Mouse (Mus musculus) forebrain, embryonic 16.5 days (tissue): ENCODE results near the gene Cadm1. TPM values are rescaled to one million over a fixed set of nuclear protein-coding genes. Genes with fewer than 3 reads are reported as not detected.
A peak's percentile ranks its signal among the peaks of the same experiment; 100 is the strongest.

Experiments
- ATAC-seq: fragments of 200-750 bp; cut with Nextera tagmentation; 2 replicates; pipeline ENCODE4 v1.8.0; 2017; ENCODE audit warnings: mild to moderate bottlenecking, moderate library complexity
- H3K27ac ChIP-seq: fragments of 300-500 bp; sonication (generic); 2 replicates; pipeline ENCODE4 v1.5.1; 2014; ENCODE audit warnings: low read length, control low read depth
- H3K27me3 ChIP-seq: fragments of 300-500 bp; sonication (generic); replicated peaks from 2 replicates; pipeline ENCODE4 v1.6.1; 2014; ENCODE audit warnings: low read length; ENCODE audit not compliant: control insufficient read depth, insufficient read depth
- H3K36me3 ChIP-seq: fragments of 300-500 bp; sonication (generic); 2 replicates; pipeline ENCODE4 v1.6.1; 2014; ENCODE audit not compliant: control insufficient read depth, insufficient read depth
- H3K4me1 ChIP-seq: fragments of 300-500 bp; sonication (generic); replicated peaks from 2 replicates; pipeline ENCODE4 v1.6.1; 2014; ENCODE audit warnings: low read length; ENCODE audit not compliant: control insufficient read depth, insufficient read depth
- H3K4me2 ChIP-seq: fragments of 300-500 bp; sonication (generic); 2 replicates; pipeline ENCODE4 v1.6.1; 2014; ENCODE audit warnings: mild to moderate bottlenecking, low read length, control low read depth
- H3K4me3 ChIP-seq: fragments of 300-500 bp; sonication (generic); replicated peaks from 2 replicates; pipeline ENCODE4 v1.5.1; 2014; ENCODE audit warnings: mild to moderate bottlenecking, low read length, control low read depth
- H3K9ac ChIP-seq: fragments of 300-500 bp; sonication (generic); replicated peaks from 2 replicates; pipeline ENCODE4 v1.6.1; 2014; ENCODE audit warnings: low read depth, low read length, control low read depth
- H3K9me3 ChIP-seq: fragments of 300-500 bp; sonication (generic); 2 replicates; pipeline ENCODE4 v1.6.1; 2016; ENCODE audit warnings: low read length; ENCODE audit not compliant: control insufficient read depth
- WGBS: fragments of 180-500 bp; shearing (Covaris S2); extraction: QIAGEN DNeasy Blood & Tissue Kit; methylation state at CpG from one replicate; pipeline ENCODE4 v1.1.7; 2014; 5-methylcytosine and 5-hydroxymethylcytosine counted together
- polyA plus RNA-seq: library from polyadenylated mRNA; unstranded; fragments of >200 nt; fragmentation: Nextera tagmentation; extraction: Ambion mirVana; gene quantifications from 2 replicates; pipeline ENCODE4 v1.2.1, GENCODE M21; 2015

The Cadm1 gene
- polyA plus RNA-seq, 1 experiment from 2014 or later = 256 TPM

- H3K9me3 ChIP-seq = no peaks in the 10 kb centered on the region
- peak overlapping the region; percentile 51; the same call in 1 of the 2 replicates for H3K27ac ChIP-seq
- no peaks in the 10 kb centered on the region for H3K27me3 ChIP-seq
- no peak overlapping the region for H3K4me2 ChIP-seq
- H3K9ac ChIP-seq = no peak overlapping the region
- no peak overlapping the region for H3K4me3 ChIP-seq
- WGBS = 25% methylated on average over 4 of the region's 4 CpGs
- H3K36me3 ChIP-seq = no peaks in the 10 kb centered on the region
- ATAC-seq = no peak
- H3K4me1 ChIP-seq = peaks cover 20% of the 10 kb centered on the region
Observed at GRCm38 (mm10) chr9:47847797-47848196, 317.8 kb downstream of the Cadm1 start.

DNA sequence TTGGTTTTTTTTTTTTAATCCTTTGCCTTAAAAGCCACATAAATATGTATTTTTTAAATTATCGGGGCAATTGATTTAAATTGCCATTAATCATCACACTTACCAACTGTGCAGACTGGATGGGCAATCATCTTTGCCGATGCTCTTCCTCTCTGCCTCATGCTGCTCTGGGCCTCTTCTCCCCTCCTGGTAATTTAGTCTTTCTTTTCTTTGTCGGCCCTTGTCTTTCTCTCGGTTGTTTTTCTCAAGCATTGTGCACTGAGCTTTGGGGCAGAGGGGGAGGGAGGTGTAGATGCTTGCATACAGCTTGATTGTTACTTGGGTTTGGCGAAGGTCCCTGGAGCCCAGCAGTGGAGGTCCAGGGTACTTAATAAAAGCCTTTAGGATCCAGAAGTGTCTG lies 318.8 kb downstream of the Cadm1 start:
- Histone ChIP-seq H3K36me3 (no peaks in the 10 kb centered on the region), H3K4me2 (no peak overlapping the region), H3K27me3 (no peaks in the 10 kb centered on the region), H3K4me1 (peaks cover 15% of the 10 kb centered on the region; the same call in 1 of the 2 replicates), H3K9ac (no peak overlapping the region; the same call in 1 of the 2 replicates), H3K4me3 (no peak overlapping the region), H3K9me3 (no peaks in the 10 kb centered on the region), H3K27ac (peak overlapping the region; percentile 51)
- 15% methylated on average over 5 of the region's 5 CpGs for WGBS
- ATAC-seq = peak; percentile 59; the same call in 1 of the 2 replicates

DNA sequence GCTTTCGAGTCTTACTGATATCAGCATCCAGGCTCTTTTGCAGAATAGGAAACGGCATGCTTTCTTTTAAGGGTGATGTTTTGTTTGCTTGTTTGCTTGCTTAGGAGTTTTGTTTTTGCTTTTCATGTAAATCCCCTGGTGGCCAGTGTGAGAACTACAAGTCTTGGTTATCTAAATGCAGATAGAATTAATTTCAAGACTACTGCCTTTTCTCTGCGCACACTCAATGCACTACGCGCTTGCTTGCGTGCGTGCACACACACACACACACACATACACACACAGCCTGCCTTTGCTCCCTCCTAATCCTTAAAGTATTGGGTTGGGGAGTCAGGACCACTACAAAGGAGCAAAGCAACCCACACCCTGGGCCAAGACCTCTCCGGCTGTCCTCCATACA lies 326.3 kb downstream of the Cadm1 start:
- Histone ChIP-seq H3K4me1 (peaks cover 22% of the 10 kb centered on the region), H3K9ac (no peak overlapping the region), H3K4me3 (no peak overlapping the region), H3K4me2 (no peak overlapping the region), H3K27ac (no peak overlapping the region), H3K27me3 (no peaks in the 10 kb centered on the region), H3K36me3 (0 out of 2 replicates have a peak, but pooled peaks cover 2% of the 10 kb centered on the region), H3K9me3 (no peaks in the 10 kb centered on the region)
- no peak for ATAC-seq
- 84% methylated on average over 8 of the region's 8 CpGs for WGBS

DNA sequence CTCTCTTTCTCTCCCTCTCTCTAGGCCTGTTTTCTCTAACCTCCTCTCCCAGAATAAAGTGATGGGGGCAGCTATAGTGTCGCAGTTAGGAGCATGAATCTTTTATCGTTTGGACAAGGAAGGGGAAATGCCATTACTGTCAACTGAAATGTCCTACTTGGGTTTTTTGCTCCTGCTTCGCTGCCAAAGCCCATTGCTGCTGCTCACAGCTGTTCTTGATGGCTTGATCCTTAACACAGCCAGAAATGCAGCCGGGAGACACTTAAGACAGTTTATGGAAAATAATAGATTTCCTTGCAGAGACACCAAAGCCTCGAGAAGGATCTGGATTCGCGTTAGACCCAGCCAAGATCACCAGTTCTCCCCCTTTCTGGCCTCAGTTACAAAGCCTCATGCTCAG lies 327.3 kb downstream of the Cadm1 start:
- no peaks in the 10 kb centered on the region for H3K9me3 ChIP-seq
- H3K4me3 ChIP-seq = no peak overlapping the region
- no peak overlapping the region for H3K9ac ChIP-seq
- 73% methylated on average over 7 of the region's 7 CpGs for WGBS
- H3K36me3 ChIP-seq = 0 out of 2 replicates have a peak, but pooled peaks cover 2% of the 10 kb centered on the region
- H3K4me2 ChIP-seq = no peak overlapping the region
- no peak for ATAC-seq
- H3K27me3 ChIP-seq = no peaks in the 10 kb centered on the region
- peaks cover 22% of the 10 kb centered on the region for H3K4me1 ChIP-seq
- H3K27ac ChIP-seq = peak overlapping the region; percentile 84

GRCm38 (mm10) chr9:47858134-47858533 lies 328.2 kb downstream of the Cadm1 start:
- Histone ChIP-seq H3K27me3 (no peaks in the 10 kb centered on the region), H3K36me3 (0 out of 2 replicates have a peak, but pooled peaks cover 2% of the 10 kb centered on the region), H3K9ac (peak overlapping the region; percentile 23; the same call in 1 of the 2 replicates), H3K27ac (peak overlapping the region; percentile 84), H3K4me3 (no peak overlapping the region), H3K9me3 (no peaks in the 10 kb centered on the region), H3K4me1 (peaks cover 22% of the 10 kb centered on the region), H3K4me2 (no peak overlapping the region; the same call in 1 of the 2 replicates)
- peak; percentile 45; the same call in 1 of the 2 replicates for ATAC-seq
- 30% methylated on average over 5 of the region's 5 CpGs for WGBS

DNA sequence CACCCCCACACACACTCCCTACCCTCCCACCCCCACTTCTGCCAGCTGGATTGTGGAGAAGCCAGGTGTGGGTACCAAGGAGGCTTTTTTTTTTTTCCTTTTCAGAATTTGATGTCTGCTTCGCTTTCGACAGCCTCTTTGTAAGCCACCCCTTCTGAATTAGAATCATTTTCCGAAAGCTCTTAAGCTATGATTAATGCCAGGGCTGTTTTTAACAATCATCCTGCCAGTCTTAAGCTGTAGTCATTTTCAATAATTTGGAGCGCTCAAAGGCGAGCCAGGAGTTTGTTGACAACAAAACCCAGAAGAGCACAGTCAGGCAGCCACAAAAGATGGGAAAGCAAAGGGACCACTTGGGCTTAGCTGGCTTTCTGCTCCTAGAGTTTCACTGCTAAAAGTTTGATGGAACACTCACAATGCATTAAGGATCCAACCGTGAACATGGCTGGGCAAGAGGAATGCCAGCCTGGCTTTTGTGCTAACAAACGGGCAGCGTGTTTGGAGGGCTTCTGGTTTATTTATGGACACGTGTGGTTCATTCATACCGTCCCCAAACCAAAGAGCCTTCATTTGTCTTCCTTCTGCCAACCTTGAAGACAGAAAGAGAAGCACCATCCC lies 328.9 kb downstream of the Cadm1 start:
- peak; percentile 51 for ATAC-seq
- no peak overlapping the region; the same call in 1 of the 2 replicates for H3K9ac ChIP-seq
- 0 out of 2 replicates have a peak, but pooled peaks cover 2% of the 10 kb centered on the region for H3K36me3 ChIP-seq
- no peaks in the 10 kb centered on the region for H3K9me3 ChIP-seq
- H3K4me3 ChIP-seq = no peak overlapping the region
- H3K27ac ChIP-seq = peak overlapping the region; percentile 84
- H3K4me1 ChIP-seq = peaks cover 22% of the 10 kb centered on the region
- no peak overlapping the region for H3K4me2 ChIP-seq
- H3K27me3 ChIP-seq = no peaks in the 10 kb centered on the region
- WGBS = 39% methylated on average over 10 of the region's 10 CpGs

DNA sequence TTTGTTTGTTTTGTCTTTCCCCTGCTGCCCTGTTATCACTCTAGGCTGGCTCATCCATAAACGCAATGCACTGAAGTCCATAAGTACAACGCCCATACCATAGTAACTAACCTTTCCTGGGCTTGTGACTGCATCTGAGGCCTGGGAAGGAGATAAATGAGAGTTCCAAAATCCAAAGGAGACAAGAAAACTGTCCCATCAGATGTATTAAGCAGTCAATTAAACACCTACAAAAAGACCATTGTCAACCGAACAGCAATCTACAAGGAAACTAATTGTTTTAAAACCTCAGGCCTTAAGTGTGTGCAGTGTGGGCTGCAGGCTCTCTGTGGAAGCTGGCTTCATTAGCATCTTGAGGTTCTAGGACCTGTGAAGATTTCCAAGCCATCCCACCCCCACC lies 331.0 kb downstream of the Cadm1 start:
- Histone ChIP-seq H3K9ac (no peak overlapping the region), H3K36me3 (no peaks in the 10 kb centered on the region), H3K27ac (no peak overlapping the region), H3K4me2 (no peak overlapping the region), H3K27me3 (no peaks in the 10 kb centered on the region), H3K4me1 (peaks cover 22% of the 10 kb centered on the region), H3K4me3 (no peak overlapping the region), H3K9me3 (no peaks in the 10 kb centered on the region)
- no peak for ATAC-seq
- 67% methylated on average over 3 of the region's 3 CpGs for WGBS

GRCm38 (mm10) chr9:47861783-47862182 lies 331.8 kb downstream of the Cadm1 start:
- no peak overlapping the region for H3K4me3 ChIP-seq
- no peak overlapping the region for H3K4me2 ChIP-seq
- ATAC-seq = no peak
- H3K36me3 ChIP-seq = no peaks in the 10 kb centered on the region
- H3K9ac ChIP-seq = no peak overlapping the region
- no peaks in the 10 kb centered on the region for H3K27me3 ChIP-seq
- no peak overlapping the region for H3K27ac ChIP-seq
- no peaks in the 10 kb centered on the region for H3K9me3 ChIP-seq
- peaks cover 22% of the 10 kb centered on the region for H3K4me1 ChIP-seq
- 25% methylated on average over 2 of the region's 2 CpGs for WGBS

DNA sequence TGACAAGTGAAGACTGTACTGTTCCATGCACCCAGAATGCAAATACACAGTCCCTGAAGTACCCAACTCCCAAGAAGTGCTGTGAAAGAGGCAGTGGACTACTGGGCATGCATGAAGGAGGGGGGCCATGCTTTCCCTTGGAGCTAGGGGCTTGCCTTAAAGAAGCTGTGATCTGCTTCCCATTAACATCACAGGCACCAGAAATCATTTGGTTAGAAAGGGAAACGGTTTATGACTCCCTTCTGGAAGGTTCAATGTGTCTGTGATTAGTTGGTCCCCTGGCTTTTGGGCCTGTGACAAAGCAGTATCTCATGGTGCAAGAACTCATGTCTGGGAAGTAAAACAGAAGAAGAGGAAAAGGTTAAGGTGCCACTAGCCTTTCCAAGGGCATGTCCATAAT lies 336.0 kb downstream of the Cadm1 start:
- no peaks in the 10 kb centered on the region for H3K36me3 ChIP-seq
- WGBS = 79% methylated on average over 1 of the region's 1 CpGs
- no peak for ATAC-seq
- no peak overlapping the region for H3K27ac ChIP-seq
- H3K27me3 ChIP-seq = no peaks in the 10 kb centered on the region
- no peaks in the 10 kb centered on the region for H3K4me1 ChIP-seq
- no peaks in the 10 kb centered on the region for H3K9me3 ChIP-seq
- no peak overlapping the region for H3K9ac ChIP-seq
- no peak overlapping the region for H3K4me3 ChIP-seq
- no peak overlapping the region for H3K4me2 ChIP-seq
